Mouse (Mus musculus) midbrain, embryonic 15.5 days (tissue): Measurements from ENCODE around the gene 1500009C09Rik. TPM values are rescaled to one million over a fixed set of nuclear protein-coding genes. Genes with fewer than 3 reads are reported as not detected.

ENCODE experiments used
- ATAC-seq: fragments of 200-750 bp; cut with Nextera tagmentation; replicated peaks from 2 replicates; pipeline ENCODE4 v1.8.0; 2017; ENCODE audit warnings: moderate TSS enrichment
- H3K27ac ChIP-seq: fragments of 300-500 bp; sonication (generic); 2 replicates; pipeline ENCODE4 v1.5.1; 2015; ENCODE audit warnings: mild to moderate bottlenecking, inconsistent platforms
- H3K27me3 ChIP-seq: fragments of 300-500 bp; sonication (generic); replicated peaks from 2 replicates; pipeline ENCODE4 v1.6.1; 2015; ENCODE audit warnings: inconsistent platforms
- H3K36me3 ChIP-seq: fragments of 300-500 bp; sonication (generic); replicated peaks from 2 replicates; pipeline ENCODE4 v1.6.1; 2015; ENCODE audit warnings: inconsistent platforms
- H3K4me1 ChIP-seq: fragments of 300-500 bp; sonication (generic); 2 replicates; pipeline ENCODE4 v1.6.1; 2015; ENCODE audit warnings: inconsistent platforms
- H3K4me2 ChIP-seq: fragments of 300-500 bp; sonication (generic); 2 replicates; pipeline ENCODE4 v1.6.1; 2015; ENCODE audit warnings: inconsistent platforms, mild to moderate bottlenecking, moderate library complexity
- H3K4me3 ChIP-seq: fragments of 300-500 bp; sonication (generic); 2 replicates; pipeline ENCODE4 v1.5.1; 2015; ENCODE audit warnings: mild to moderate bottlenecking, inconsistent platforms
- H3K9ac ChIP-seq: fragments of 300-500 bp; sonication (generic); 2 replicates; pipeline ENCODE4 v1.6.1; 2015; ENCODE audit warnings: mild to moderate bottlenecking, inconsistent platforms
- H3K9me3 ChIP-seq: fragments of 300-500 bp; sonication (generic); 2 replicates; pipeline ENCODE4 v1.6.1; 2016; ENCODE audit warnings: inconsistent platforms
- WGBS: fragments of 180-500 bp; shearing (Covaris S2); methylation state at CpG from one replicate; pipeline ENCODE4 v1.1.7; 2015; ENCODE audit warnings: mixed read lengths; 5-methylcytosine and 5-hydroxymethylcytosine counted together
- polyA plus RNA-seq: library from polyadenylated mRNA; unstranded; fragments of >200 nt; fragmentation: Nextera tagmentation; extraction: Ambion mirVana; gene quantifications from 2 replicates; pipeline ENCODE4 v1.2.1, GENCODE M21; 2015

The 1500009C09Rik gene
- polyA plus RNA-seq, 1 experiment from 2014 or later: 22.6 TPM

DNA sequence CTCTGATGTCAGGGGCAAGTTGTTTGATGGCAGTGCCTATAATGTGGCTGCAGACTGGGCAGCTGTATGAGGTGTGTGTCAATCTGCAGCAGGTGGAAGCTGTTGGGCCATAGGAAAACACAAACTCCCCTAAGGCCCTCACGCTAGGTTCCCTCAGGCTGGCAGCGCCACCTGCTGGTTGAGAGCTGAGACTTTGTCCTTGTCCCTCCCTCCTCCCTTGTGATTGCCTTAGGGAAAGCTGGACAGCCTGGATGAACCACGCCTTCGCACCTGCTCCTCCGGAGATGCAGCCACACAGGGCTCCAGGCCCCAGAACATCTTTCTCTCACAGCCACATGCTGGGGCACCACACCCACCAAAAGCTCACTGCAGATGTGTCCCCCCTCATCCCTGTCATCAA lies 19.0 kb downstream of the 1500009C09Rik start:
- Histone ChIP-seq H3K27ac (0 out of 2 replicates have a peak overlapping the region, but pooled peaks have one; percentile 2), H3K9me3 (no peaks in the 10 kb centered on the region), H3K4me3 (no peak overlapping the region), H3K27me3 (0 out of 2 replicates have a peak, but pooled peaks cover 3% of the 10 kb centered on the region), H3K36me3 (no peaks in the 10 kb centered on the region), H3K4me1 (peaks cover 42% of the 10 kb centered on the region), H3K9ac (0 out of 2 replicates have a peak overlapping the region, but pooled peaks have one; percentile 1), H3K4me2 (no peak overlapping the region)
- ATAC-seq: no peak
- 2% methylated on average over 5 of the region's 5 CpGs for WGBS

DNA sequence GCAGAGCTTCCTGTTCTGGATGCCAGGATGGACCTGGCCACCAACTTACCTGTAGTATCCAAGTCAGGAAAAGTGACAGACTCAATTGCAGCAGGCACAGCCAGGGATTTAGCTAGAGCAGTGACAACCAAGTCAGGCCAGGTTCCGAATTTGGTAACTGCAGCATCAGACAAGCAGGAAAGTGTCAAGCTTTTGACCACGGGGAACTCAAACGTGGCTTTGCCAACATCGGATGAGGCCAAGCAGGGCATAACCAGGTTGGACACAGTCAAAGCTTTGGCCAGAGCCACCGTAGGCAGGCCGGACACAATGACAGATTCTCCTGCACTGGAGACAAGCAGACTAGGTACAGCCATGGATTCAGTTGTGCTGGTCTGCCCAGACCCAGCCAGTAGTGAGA lies 20.1 kb downstream of the 1500009C09Rik start:
- no peaks in the 10 kb centered on the region for H3K9me3 ChIP-seq
- no peak overlapping the region for H3K9ac ChIP-seq
- H3K27me3 ChIP-seq: 0 out of 2 replicates have a peak, but pooled peaks cover 3% of the 10 kb centered on the region
- H3K27ac ChIP-seq: no peak overlapping the region
- no peaks in the 10 kb centered on the region for H3K36me3 ChIP-seq
- ATAC-seq: no peak
- peaks cover 53% of the 10 kb centered on the region for H3K4me1 ChIP-seq
- H3K4me2 ChIP-seq: no peak overlapping the region
- 90% methylated on average over 6 of the region's 6 CpGs for WGBS
- H3K4me3 ChIP-seq: no peak overlapping the region

DNA sequence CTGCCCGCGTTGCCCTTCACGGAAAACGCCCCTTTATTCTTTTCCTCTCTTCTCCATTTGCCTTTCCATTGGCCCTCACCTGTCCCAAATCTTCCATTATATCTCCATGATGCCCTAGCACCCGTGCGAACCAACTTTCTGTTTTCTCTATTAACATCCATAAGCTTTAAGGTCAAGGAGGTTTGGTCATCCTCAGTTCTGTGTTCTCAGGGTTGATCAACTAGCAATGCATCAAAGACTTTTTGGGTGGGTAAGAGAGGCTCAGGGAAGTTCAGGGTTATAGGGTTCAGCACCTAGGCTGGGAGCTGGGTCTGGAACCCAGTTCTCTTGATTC lies 22.4 kb downstream of the 1500009C09Rik start, which contains the start of gene Sept3:
Sept3 (plus strand) TSS at position 301 of the 334 bp plus-strand sequence.
- peaks cover 52% of the 10 kb centered on the region for H3K4me1 ChIP-seq

DNA sequence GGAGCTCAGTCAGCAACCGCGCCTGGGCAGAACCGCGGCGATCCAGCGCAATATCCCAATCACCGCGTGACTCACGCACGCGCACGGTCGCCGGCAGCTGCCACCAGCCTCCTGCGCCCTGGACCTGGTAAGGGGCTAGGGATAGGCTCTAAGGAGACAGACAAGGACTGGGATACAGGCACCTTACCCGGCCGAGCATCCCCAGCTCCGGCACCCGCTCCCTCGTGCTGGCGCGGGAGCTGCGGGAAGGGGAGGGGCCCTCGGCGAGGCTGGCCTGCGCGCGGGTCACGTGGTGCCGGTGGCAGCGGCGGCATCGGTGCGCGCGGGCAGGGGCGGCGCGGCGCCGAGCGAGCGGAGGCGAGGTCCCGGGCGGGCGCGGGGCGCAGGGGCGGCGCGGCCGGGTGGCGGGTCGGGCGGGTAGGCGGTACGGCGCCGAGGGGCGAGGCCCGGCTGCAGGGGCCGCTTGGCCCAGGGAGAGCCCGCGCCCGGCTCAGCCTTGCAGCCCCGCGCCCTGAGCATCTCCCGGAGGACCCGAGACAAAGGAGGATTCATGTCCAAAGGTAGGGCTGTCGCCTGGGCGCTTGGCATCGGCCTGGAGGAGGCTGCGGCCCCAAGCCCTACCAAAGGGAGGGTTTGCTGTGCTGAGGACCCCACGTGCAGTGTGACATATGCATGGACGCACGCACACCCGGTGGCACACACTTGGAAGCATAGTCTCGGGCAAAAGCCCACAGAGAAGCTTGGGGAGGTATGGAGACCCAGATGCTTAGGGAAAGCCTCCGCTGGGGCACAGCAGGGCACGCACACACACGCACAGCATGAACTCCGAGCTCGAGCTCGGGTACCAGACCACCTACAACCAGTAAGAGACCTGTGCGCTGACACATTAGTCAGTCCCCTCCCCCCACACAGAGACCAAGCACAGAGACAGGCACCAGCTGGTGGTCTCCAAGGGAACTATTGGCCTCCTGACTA lies 23.0 kb downstream of the 1500009C09Rik start:
- peak; percentile 80 for ATAC-seq
- under 1% methylated on average over 85 of the region's 86 CpGs for WGBS

More for the DNA sequence above, 22.4 kb downstream of the 1500009C09Rik start, which contains the start of gene Sept3:
- H3K9ac ChIP-seq: peak within 1 kb of the TSS; percentile 97
- H3K27ac ChIP-seq: peak within 1 kb of the TSS; percentile 96
- peak within 1 kb of the TSS; percentile 76 for H3K4me2 ChIP-seq
- H3K27me3 ChIP-seq: 0 out of 2 replicates have a peak, but pooled peaks cover 3% of the 10 kb centered on the region
- no peak for ATAC-seq
- peaks cover 3% of the 10 kb centered on the region for H3K36me3 ChIP-seq
- no peaks in the 10 kb centered on the region for H3K9me3 ChIP-seq
- H3K4me3 ChIP-seq: peak within 1 kb of the TSS; percentile 94
- 25% methylated on average over 6 of the region's 6 CpGs for WGBS

DNA sequence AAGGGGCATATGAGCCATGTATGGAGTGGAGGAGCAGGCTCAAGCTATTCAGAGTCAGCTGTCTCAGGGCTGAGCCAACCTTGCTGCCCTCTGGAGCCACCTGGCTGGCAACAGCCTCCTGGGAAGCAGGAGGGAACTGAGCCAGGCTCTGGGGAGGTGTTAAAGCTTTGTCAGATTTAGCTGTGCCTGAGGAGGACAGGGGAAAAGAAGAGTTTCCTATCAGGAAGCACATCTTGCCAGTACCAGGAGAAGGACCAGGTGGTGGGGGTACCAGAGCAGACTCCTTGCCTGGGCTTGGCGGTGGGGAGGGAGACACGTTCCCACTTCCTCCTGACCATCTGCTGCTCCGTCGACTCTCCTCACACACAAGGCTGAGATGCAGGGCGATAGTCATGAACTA lies 25.4 kb downstream of the 1500009C09Rik start:
- no peak overlapping the region for H3K27ac ChIP-seq
- H3K4me3 ChIP-seq: peak overlapping the region; percentile 94; the same call in 1 of the 2 replicates
- WGBS: 65% methylated on average over 5 of the region's 5 CpGs
- peaks cover 39% of the 10 kb centered on the region for H3K4me1 ChIP-seq
- ATAC-seq: no peak
- peak overlapping the region; percentile 76 for H3K4me2 ChIP-seq
- H3K9ac ChIP-seq: peak overlapping the region; percentile 25; the same call in 1 of the 2 replicates
- H3K36me3 ChIP-seq: peaks cover 14% of the 10 kb centered on the region
- H3K27me3 ChIP-seq: no peaks in the 10 kb centered on the region
- no peaks in the 10 kb centered on the region for H3K9me3 ChIP-seq

More for the DNA sequence above, 23.0 kb downstream of the 1500009C09Rik start:
- Histone ChIP-seq H3K4me2 (peak overlapping the region; percentile 76), H3K4me1 (peaks cover 52% of the 10 kb centered on the region), H3K9me3 (no peaks in the 10 kb centered on the region), H3K9ac (peak overlapping the region; percentile 97), H3K4me3 (peak overlapping the region; percentile 94), H3K27me3 (0 out of 2 replicates have a peak, but pooled peaks cover 3% of the 10 kb centered on the region), H3K36me3 (peaks cover 9% of the 10 kb centered on the region), H3K27ac (peak overlapping the region; percentile 96)

DNA sequence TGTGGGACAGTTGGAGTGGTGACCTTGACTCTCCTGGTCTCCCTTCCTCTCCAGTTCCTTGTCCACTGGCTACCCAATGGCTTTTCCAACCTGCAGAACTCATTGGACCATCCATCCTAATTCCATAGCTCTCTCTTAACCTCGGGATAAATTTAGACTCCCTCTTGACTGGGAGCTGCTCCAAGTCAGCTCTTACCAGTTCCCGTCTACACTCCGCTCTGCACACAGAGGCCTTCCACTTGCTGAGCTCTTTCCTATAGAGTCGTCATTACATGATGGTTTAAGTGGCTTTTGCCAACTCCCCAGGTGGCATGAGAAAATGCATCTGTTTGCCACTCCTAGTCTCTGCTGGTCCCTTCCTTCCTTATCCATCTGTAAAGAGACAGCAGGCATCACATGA lies 28.4 kb downstream of the 1500009C09Rik start:
- no peak for ATAC-seq
- H3K9me3 ChIP-seq: no peaks in the 10 kb centered on the region
- no peak overlapping the region for H3K4me2 ChIP-seq
- H3K36me3 ChIP-seq: peaks cover 42% of the 10 kb centered on the region
- H3K27me3 ChIP-seq: no peaks in the 10 kb centered on the region
- no peak overlapping the region for H3K9ac ChIP-seq
- H3K27ac ChIP-seq: no peak overlapping the region
- no peak overlapping the region for H3K4me3 ChIP-seq
- 75% methylated on average over 4 of the region's 4 CpGs for WGBS
- H3K4me1 ChIP-seq: peaks cover 29% of the 10 kb centered on the region

DNA sequence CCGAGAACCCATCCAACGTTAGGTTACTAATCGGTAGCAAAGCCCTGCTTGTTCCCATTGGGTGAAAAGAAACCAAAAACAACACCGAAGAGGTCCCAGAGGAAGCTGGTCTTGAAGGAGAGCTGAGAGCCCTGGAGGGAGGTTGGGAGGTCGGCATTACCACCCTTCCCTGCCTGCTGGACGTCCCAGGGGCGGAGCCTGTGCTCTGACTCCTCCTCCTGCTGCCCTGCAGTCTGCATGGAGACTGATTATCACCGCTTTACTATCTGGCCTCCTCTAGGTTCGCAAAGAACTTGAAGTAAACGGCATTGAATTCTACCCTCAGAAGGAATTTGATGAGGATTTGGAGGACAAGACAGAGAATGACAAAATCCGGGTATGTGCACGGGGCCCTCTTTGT lies 34.0 kb downstream of the 1500009C09Rik start:
- no peak overlapping the region for H3K4me3 ChIP-seq
- H3K27me3 ChIP-seq: no peaks in the 10 kb centered on the region
- WGBS: 68% methylated on average over 12 of the region's 12 CpGs
- no peaks in the 10 kb centered on the region for H3K4me1 ChIP-seq
- H3K9ac ChIP-seq: no peak overlapping the region
- H3K27ac ChIP-seq: no peak overlapping the region
- no peak overlapping the region for H3K4me2 ChIP-seq
- H3K36me3 ChIP-seq: peaks cover 82% of the 10 kb centered on the region
- no peaks in the 10 kb centered on the region for H3K9me3 ChIP-seq
- no peak for ATAC-seq

DNA sequence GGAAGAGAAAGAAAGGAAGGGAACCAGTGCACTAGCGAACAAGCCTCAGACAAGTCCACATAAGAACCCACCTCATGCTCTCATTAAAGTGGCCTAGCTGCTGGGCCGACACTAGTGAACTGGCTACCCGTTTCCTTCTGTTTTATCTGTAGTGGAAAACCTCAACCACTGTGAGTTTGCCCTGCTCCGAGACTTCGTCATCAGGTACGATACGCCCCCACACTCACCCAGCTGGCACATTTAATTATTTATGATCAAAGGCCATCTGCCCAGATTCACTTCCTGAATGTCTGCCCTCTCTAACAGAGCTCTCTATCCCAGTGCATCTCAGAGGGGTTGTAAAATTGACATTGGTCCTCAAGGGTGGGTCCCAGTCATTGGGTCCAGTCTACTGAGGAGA lies 38.1 kb downstream of the 1500009C09Rik start:
- no peaks in the 10 kb centered on the region for H3K9me3 ChIP-seq
- no peak overlapping the region for H3K9ac ChIP-seq
- H3K27ac ChIP-seq: no peak overlapping the region
- H3K27me3 ChIP-seq: no peaks in the 10 kb centered on the region
- no peak overlapping the region for H3K4me3 ChIP-seq
- H3K4me2 ChIP-seq: no peak overlapping the region
- ATAC-seq: no peak
- H3K4me1 ChIP-seq: peaks cover 12% of the 10 kb centered on the region
- peaks cover 57% of the 10 kb centered on the region for H3K36me3 ChIP-seq
- 84% methylated on average over 7 of the region's 7 CpGs for WGBS

DNA sequence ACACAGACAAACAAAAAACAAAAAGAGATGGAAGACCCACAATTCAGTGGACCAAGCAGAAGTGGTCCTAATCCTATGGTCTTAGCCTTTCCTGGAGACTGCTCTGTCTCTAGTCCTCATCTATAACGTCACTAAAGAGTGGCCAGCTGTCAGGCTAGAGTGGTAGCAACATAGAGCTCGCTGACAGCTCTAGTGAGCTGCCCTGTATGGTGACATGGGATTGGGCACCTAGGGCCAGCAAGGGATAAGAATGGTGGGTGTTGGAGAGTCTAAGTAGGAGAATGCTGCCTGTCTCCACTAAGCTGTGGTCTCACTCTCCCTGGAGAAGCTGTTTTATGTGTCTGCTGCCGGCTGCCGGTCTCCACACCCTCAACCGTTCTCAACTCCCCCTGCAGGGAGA lies 40.7 kb downstream of the 1500009C09Rik start:
- 0 out of 2 replicates have a peak overlapping the region, but pooled peaks have one; percentile 3 for H3K4me2 ChIP-seq
- no peak overlapping the region for H3K9ac ChIP-seq
- no peak overlapping the region for H3K4me3 ChIP-seq
- no peaks in the 10 kb centered on the region for H3K9me3 ChIP-seq
- peak overlapping the region; percentile 55 for H3K27ac ChIP-seq
- WGBS: 9% methylated on average over 5 of the region's 5 CpGs
- ATAC-seq: peak; percentile 29
- peaks cover 34% of the 10 kb centered on the region for H3K36me3 ChIP-seq
- peaks cover 12% of the 10 kb centered on the region for H3K4me1 ChIP-seq
- H3K27me3 ChIP-seq: no peaks in the 10 kb centered on the region

DNA sequence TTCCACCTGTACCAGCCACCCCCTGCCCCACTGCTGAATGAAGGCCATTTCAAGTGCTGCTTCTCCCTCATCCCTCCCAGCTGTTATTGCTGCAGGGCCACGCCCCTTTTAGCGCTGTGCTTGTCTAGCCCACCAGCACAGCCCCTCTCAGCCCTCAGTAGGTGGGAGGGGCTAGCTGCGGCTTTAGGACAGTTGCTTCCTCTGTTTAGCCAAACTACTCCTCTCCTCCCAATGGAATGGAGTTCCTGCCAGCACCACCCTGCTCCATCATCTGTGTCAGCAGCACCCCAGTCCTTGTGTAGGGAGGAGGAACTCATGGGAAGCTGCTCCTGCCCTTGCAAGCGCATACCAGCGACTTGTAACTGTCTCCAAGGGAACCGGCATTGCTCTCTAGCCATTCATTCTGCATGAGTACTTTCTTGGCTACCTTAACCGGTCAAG lies 41.1 kb downstream of the 1500009C09Rik start:
- Histone ChIP-seq H3K27me3 (no peaks in the 10 kb centered on the region), H3K4me1 (peaks cover 12% of the 10 kb centered on the region), H3K4me2 (0 out of 2 replicates have a peak overlapping the region, but pooled peaks have one; percentile 3), H3K9me3 (no peaks in the 10 kb centered on the region), H3K36me3 (peaks cover 31% of the 10 kb centered on the region), H3K4me3 (no peak overlapping the region), H3K27ac (peak overlapping the region; percentile 55), H3K9ac (no peak overlapping the region)
- ATAC-seq: peak; percentile 74
- 5% methylated on average over 7 of the region's 7 CpGs for WGBS

DNA sequence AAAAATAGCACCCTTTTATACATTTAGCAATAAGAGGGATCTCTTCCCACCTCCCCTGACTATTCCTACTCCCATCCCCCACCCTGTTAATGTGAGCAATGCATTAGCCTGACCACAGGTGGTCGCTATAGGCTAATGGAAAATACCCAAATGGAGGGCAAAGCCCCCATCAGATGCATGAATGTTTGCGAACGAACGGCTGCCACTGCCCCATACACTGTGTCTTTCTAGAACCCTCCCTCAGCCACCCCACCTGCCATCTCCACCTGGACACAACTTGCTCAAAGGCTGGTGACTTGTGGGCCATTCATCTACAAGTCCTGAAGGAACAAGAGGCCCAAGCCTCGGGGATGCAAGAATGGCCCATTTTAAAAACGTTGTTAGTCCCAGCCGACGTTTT lies 41.9 kb downstream of the 1500009C09Rik start:
- 40% methylated on average over 8 of the region's 8 CpGs for WGBS
- no peak overlapping the region for H3K9ac ChIP-seq

More for the DNA sequence above, 41.9 kb downstream of the 1500009C09Rik start:
- ATAC-seq: peak; percentile 31
- peaks cover 24% of the 10 kb centered on the region for H3K36me3 ChIP-seq
- peak overlapping the region; percentile 36; the same call in 1 of the 2 replicates for H3K27ac ChIP-seq
- no peak overlapping the region for H3K4me2 ChIP-seq
- H3K4me1 ChIP-seq: peaks cover 12% of the 10 kb centered on the region
- H3K9me3 ChIP-seq: no peaks in the 10 kb centered on the region
- 0 out of 2 replicates have a peak, but pooled peaks cover 2% of the 10 kb centered on the region for H3K27me3 ChIP-seq
- no peak overlapping the region for H3K4me3 ChIP-seq
